Mouse (Mus musculus) neural tube, embryonic 11.5 days (tissue): ENCODE measurements at regions not wholly inside any gene's neighbourhood (a gene's known extent, or its start where the extent isn't known, plus 50 kb on each side); places are given as distances from the start of the nearest gene placed in this dataset.

Experiments
- ATAC-seq: fragments of 200-750 bp; cut with Nextera tagmentation; 2 replicates; pipeline ENCODE4 v1.8.0; 2017; ENCODE audit warnings: moderate number of reproducible peaks, mild to moderate bottlenecking, moderate TSS enrichment, moderate library complexity; ENCODE audit not compliant: insufficient read depth, low FRiP score, low TSS enrichment
- DNase-seq: peaks from one replicate; pipeline ENCODE4 v3.0.0-alpha.2; 2015; ENCODE audit warnings: low spot score
- H3K27ac ChIP-seq: fragments of 300-500 bp; sonication (generic); 2 replicates; pipeline ENCODE4 v1.5.1; 2014; ENCODE audit warnings: low read depth, mild to moderate bottlenecking, low read length
- H3K27me3 ChIP-seq: fragments of 300-500 bp; sonication (generic); 2 replicates; pipeline ENCODE4 v1.6.1; 2014; ENCODE audit warnings: mild to moderate bottlenecking, low read length, mixed read lengths; ENCODE audit not compliant: control insufficient read depth, insufficient read depth
- H3K36me3 ChIP-seq: fragments of 300-500 bp; sonication (generic); 2 replicates; pipeline ENCODE4 v1.6.1; 2014; ENCODE audit warnings: mild to moderate bottlenecking, low read length, moderate library complexity, mixed read lengths; ENCODE audit not compliant: control insufficient read depth, insufficient read depth
- H3K4me1 ChIP-seq: fragments of 300-500 bp; sonication (generic); 2 replicates; pipeline ENCODE4 v1.6.1; 2014; ENCODE audit warnings: low read length, mixed read lengths; ENCODE audit not compliant: control insufficient read depth, insufficient read depth
- H3K4me2 ChIP-seq: fragments of 300-500 bp; sonication (generic); 2 replicates; pipeline ENCODE4 v1.6.1; 2014; ENCODE audit warnings: low read depth, mild to moderate bottlenecking, moderate library complexity
- H3K4me3 ChIP-seq: fragments of 300-500 bp; sonication (generic); 2 replicates; pipeline ENCODE4 v1.5.1; 2014; ENCODE audit warnings: low read depth, low read length
- H3K9ac ChIP-seq: fragments of 300-500 bp; sonication (generic); 2 replicates; pipeline ENCODE4 v1.6.1; 2014; ENCODE audit warnings: mild to moderate bottlenecking, low read length
- H3K9me3 ChIP-seq: fragments of 300-500 bp; sonication (generic); 2 replicates; pipeline ENCODE4 v1.6.1; 2016; ENCODE audit warnings: low read length; ENCODE audit not compliant: control insufficient read depth
- WGBS: fragments of 180-500 bp; shearing (Covaris S2); extraction: QIAGEN DNeasy Blood & Tissue Kit; methylation state at CpG from one replicate; pipeline ENCODE4 v1.1.7; 2014; 5-methylcytosine and 5-hydroxymethylcytosine counted together

DNA sequence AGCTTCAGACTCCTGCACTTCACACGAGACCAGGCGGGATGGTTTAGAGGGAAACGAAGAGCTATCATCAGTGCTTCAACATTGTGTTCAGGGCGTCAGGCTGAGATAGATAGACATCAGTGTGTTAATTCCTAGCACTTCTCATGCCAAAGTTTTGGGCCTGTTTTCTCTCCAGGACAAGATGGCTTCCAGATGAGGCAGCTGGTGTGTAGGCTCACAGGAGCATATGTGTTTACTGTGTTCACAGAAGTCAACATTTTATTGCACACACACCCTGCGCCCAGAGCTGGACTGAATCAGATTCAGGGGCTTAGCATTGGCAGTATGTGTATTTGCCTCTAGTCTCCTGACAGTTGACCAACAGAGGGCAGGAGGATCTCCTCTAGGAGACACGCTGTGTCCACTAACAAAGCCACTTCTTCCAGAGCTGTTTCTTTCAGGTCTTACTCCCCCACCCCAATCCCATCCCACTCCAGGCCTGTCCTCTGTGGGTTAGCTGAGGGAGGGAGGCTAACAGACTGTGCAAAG lies 123.4 kb downstream of the Lrrc30 start:
- no peak for ATAC-seq
- WGBS, result 90% methylated on average over 6 of the region's 6 CpGs
- no peaks in the 10 kb centered on the region for H3K36me3 ChIP-seq
- no peak overlapping the region for H3K4me3 ChIP-seq
- H3K9me3 ChIP-seq, result no peaks in the 10 kb centered on the region
- H3K27ac ChIP-seq, result no peak overlapping the region
- H3K4me1 ChIP-seq, result no peaks in the 10 kb centered on the region
- H3K4me2 ChIP-seq, result no peak overlapping the region
- DNase-seq, result no peak
- H3K9ac ChIP-seq, result no peak overlapping the region
- no peaks in the 10 kb centered on the region for H3K27me3 ChIP-seq

DNA sequence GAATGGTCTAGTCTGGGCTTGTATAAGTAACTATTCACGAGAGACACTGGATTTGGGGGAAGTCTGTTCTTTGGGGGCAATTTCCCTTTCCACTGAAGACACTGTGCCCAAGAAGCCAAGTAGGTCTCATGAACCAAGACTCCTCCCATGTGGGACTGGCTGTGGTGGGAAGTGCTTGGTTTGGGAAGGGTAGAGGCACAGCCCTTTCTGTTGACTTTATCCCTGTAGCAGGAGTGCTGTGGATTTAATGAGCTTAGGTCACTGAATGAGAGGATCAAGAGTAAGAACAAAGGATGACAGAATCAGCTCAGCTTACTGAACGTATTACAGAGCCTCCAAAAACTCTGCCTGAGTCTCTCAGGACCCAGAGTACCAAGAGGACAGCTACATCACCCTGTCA lies 124.2 kb downstream of the Lrrc30 start:
- Histone ChIP-seq H3K27ac (no peak overlapping the region), H3K4me3 (no peak overlapping the region), H3K9ac (no peak overlapping the region), H3K4me1 (no peaks in the 10 kb centered on the region), H3K9me3 (no peaks in the 10 kb centered on the region), H3K4me2 (no peak overlapping the region), H3K27me3 (no peaks in the 10 kb centered on the region), H3K36me3 (no peaks in the 10 kb centered on the region)
- DNase-seq (no peak), ATAC-seq (no peak)
- 65% methylated on average over 2 of the region's 2 CpGs for WGBS

DNA sequence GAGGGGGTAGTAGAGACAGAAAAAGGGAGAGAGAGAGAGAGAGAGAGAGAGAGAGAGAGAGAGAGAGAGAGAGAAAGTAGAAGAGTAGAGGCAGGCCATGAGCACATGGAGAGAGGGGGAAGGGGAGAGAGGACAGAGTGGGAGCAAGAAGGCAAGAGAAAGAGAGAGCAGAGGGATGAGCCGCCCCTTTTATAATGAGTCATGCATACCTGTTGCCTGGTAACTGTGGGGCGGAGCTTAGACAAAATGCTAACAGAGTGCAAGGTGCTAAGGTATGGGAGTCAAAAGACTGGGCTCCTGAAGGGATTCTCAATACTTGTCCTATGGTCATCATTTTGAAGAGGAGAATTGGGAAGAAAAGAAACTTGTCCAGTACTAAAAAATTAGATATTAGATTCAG lies 126.1 kb downstream of the Lrrc30 start:
- DNase-seq, result no peak
- ATAC-seq, result no peak
- H3K4me1 ChIP-seq, result no peaks in the 10 kb centered on the region
- H3K4me3 ChIP-seq, result no peak overlapping the region
- no peak overlapping the region for H3K4me2 ChIP-seq
- 78% methylated on average over 2 of the region's 2 CpGs for WGBS
- no peaks in the 10 kb centered on the region for H3K36me3 ChIP-seq
- no peak overlapping the region for H3K27ac ChIP-seq
- no peaks in the 10 kb centered on the region for H3K9me3 ChIP-seq
- H3K9ac ChIP-seq, result no peak overlapping the region
- H3K27me3 ChIP-seq, result no peaks in the 10 kb centered on the region

DNA sequence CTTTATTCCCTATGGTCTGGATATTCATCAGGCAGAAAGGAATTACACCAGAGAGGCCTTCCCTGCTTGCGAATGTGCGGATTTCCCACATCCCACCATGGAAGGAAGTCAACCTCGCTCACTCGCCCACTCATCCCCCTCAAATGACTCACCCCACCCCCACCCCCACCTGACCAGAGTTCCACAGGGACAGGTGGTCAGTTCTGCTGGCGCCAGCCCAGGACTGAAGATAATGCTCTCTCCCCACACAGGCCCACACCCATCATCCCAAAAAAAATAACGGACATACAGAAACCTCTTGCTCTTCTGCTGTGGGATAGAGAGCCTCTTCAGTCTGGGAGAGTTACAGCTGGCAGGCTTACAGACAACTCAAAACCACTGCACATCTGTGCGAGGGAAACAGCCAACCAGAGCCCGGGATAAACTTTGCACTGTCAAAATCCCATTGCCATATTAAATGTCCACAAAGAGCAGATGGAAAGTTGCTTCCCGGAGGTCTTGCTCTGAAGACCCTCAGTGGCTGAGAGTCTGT lies 128.0 kb downstream of the Lrrc30 start:
- ATAC-seq (no peak), DNase-seq (no peak)
- Histone ChIP-seq H3K9me3 (no peaks in the 10 kb centered on the region), H3K9ac (no peak overlapping the region), H3K27me3 (no peaks in the 10 kb centered on the region), H3K27ac (no peak overlapping the region), H3K4me1 (0 out of 2 replicates have a peak, but pooled peaks cover 4% of the 10 kb centered on the region), H3K36me3 (no peaks in the 10 kb centered on the region), H3K4me3 (no peak overlapping the region), H3K4me2 (no peak overlapping the region)
- 86% methylated on average over 9 of the region's 9 CpGs for WGBS

DNA sequence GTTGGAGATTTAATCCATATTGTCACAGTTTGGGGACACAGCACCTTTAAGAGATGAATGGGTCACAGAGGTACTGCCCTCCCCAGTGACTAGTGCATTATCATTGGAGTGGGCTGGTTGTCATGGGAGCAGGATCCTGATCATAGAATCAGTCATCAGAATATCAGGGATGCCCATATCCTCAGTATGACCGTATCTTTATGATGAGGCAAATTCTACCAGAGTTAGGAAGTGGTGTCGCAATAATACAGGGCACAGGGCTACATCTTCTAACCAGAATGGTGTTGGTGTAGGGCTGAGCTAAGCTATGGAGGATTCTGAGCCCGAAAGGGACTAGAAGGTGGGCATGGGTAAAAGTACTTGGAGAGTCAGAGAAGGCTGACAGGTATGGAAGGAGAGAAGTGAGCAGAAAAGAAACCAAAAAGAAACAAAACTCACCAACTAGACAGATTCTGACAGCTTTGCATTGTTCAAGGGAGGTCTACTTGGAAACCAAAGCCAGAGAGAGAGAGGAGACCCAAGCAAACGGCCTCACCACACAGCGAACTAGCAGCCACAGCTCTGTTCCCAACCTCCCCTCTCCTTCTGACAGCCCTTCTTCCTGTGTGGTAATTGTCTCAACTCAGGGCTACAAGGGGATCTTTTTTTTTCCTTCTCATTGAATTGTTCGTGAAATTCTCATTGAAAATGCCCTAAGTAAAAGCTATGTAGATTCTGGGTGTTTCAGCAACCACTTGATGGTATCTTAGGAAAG lies 129.2 kb downstream of the Lrrc30 start:
- DNase-seq (no peak), ATAC-seq (no peak)
- H3K4me2 ChIP-seq, result no peak overlapping the region
- no peaks in the 10 kb centered on the region for H3K27me3 ChIP-seq
- H3K36me3 ChIP-seq, result no peaks in the 10 kb centered on the region
- 75% methylated on average over 6 of the region's 6 CpGs for WGBS
- H3K4me1 ChIP-seq, result 0 out of 2 replicates have a peak, but pooled peaks cover 4% of the 10 kb centered on the region
- H3K4me3 ChIP-seq, result no peak overlapping the region
- H3K9ac ChIP-seq, result no peak overlapping the region
- H3K27ac ChIP-seq, result no peak overlapping the region
- no peaks in the 10 kb centered on the region for H3K9me3 ChIP-seq

DNA sequence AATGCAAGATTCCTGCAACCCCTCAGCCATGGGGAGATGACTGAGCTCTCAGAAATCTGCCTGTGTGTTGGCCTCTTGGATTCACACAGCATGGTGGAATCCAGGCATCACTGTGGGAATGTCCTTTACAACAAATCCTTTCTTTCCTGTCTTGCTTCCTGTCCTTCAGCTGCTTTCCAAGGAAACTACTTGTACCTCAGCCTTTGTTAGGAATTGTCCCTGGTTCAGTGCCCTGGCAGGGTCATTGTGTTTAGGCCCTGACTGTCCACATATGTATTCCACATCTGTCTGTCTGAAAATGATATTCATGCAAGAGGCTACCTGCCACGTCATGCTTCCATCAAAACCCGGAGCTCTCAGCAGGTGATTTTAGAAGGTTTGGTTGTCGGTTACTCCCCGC lies 129.9 kb downstream of the Lrrc30 start:
- no peak for DNase-seq
- Histone ChIP-seq H3K9ac (no peak overlapping the region), H3K27ac (no peak overlapping the region), H3K4me2 (no peak overlapping the region), H3K27me3 (no peaks in the 10 kb centered on the region), H3K9me3 (no peaks in the 10 kb centered on the region), H3K36me3 (no peaks in the 10 kb centered on the region), H3K4me3 (no peak overlapping the region), H3K4me1 (0 out of 2 replicates have a peak, but pooled peaks cover 4% of the 10 kb centered on the region)
- WGBS, result 80% methylated on average over 4 of the region's 4 CpGs
- ATAC-seq, result no peak

DNA sequence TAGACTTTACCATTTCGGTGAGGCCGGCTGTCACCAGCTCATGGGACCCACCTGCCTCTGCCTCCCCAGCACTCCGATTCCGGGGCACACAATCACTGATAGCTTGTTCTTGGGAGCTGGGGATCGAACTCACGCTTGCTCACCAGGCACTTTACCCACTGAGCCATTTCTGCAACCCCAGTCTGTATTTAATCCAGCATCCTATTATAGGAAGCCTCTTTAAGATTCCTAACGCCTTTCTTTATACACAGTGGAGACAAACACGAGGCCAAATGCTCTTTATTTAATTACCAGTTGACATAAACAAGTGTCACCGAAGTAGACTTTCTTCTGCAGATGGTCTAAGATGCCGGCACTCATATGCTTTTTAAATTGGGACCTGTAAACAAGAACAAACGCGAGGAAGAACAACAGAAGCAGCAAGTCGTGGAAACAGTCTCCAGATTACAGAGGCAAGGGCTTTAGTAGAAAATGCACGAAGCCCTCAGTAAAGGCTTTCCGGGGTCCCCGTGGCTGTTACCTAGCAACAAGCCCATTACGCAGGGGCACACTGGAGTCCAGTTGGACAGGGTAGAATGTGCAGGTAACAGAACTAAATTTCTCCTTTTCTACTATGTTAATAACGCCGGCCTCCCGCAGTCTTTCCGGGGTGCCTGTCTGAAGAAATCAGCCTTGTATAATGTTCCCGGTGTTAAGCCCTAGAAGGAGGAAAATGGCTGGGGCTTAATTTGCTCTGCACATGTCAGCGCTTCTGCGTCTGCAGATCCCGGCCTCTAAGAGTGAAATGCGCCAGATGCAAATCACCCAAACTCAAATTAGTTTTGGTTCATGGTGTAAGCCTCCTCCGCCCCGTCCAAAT lies 132.5 kb downstream of the Lrrc30 start:
- no peak overlapping the region for H3K9ac ChIP-seq
- H3K27ac ChIP-seq, result no peak overlapping the region
- 0 out of 2 replicates have a peak, but pooled peaks cover 4% of the 10 kb centered on the region for H3K4me1 ChIP-seq
- no peaks in the 10 kb centered on the region for H3K9me3 ChIP-seq
- H3K36me3 ChIP-seq, result no peaks in the 10 kb centered on the region
- ATAC-seq (peak; percentile 60; the same call in 1 of the 2 replicates), DNase-seq (peak; percentile 32)
- 63% methylated on average over 28 of the region's 28 CpGs for WGBS
- no peak overlapping the region for H3K4me3 ChIP-seq
- H3K27me3 ChIP-seq, result no peaks in the 10 kb centered on the region
- no peak overlapping the region for H3K4me2 ChIP-seq

DNA sequence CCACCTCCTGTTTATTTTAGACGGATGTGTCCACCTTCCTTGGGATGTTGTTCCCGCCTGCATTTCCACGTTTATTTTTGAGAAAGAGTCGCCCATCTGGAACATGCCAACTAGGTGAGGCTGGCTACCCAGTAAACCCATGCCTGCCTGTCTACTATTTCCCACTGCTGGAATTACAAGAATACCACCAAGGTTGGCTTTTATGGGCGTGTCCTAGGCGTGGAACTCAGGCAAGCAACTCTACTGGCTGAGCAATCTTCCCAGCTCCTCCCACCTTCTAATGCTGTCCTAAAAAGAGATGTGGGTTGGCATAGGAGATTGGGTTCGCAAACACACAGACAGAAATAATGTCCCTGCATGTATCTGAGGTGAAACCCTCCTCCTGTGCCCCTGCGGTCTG lies 135.1 kb downstream of the Lrrc30 start:
- H3K9ac ChIP-seq, result no peak overlapping the region
- no peak overlapping the region for H3K4me2 ChIP-seq
- no peak overlapping the region for H3K27ac ChIP-seq
- no peak for ATAC-seq
- no peaks in the 10 kb centered on the region for H3K27me3 ChIP-seq
- no peaks in the 10 kb centered on the region for H3K9me3 ChIP-seq
- DNase-seq, result no peak
- no peaks in the 10 kb centered on the region for H3K36me3 ChIP-seq
- H3K4me3 ChIP-seq, result no peak overlapping the region
- 0 out of 2 replicates have a peak, but pooled peaks cover 4% of the 10 kb centered on the region for H3K4me1 ChIP-seq
- WGBS, result 92% methylated on average over 8 of the region's 8 CpGs
